Mouse (Mus musculus) B cell, adult (primary cell): ENCODE measurements around the gene Gm3854. TPM values are rescaled to one million over a fixed set of nuclear protein-coding genes. Genes with fewer than 3 reads are reported as not detected.

Source experiments
- total RNA-seq: library from RNA; stranded (reverse); gene quantifications from 4 replicates; pipeline ENCODE4 v1.2.4, GENCODE M21; 2023; ENCODE audit not compliant: inconsistent age

Gm3854 gene
- total RNA-seq, result 0.48 to 0.99 TPM (median 0.68 TPM) in 4 replicates

DNA sequence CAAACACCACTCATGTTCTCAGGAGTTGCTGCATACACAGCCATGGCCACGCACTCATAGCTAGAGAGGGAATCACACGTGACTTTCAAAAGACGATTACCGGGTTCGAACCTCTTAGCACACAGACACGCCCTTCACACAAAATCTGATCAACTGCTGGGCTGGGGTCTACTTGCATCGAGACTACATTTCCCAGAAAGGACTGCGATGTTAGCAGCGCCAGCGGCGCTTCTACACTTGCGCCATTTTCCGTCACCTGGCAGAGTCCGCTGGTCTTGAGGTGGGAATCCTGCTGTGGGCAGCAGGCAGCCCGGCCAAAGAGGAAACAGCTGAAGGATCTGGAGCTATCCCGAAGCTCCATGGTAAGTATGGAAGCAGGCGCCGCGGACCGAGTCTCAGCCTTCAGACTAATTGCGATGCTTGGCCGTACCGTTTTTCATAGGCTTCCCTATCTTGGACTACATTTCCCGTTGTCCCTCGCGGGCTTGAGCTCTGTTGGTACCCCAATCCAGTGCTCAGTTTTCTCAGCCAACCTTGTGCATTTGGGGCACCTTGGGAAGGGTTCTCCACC lies at the start of gene Gm3854:
TSS of gene Gm3854 (plus strand) at position 259 of the 571 bp plus-strand sequence.

DNA sequence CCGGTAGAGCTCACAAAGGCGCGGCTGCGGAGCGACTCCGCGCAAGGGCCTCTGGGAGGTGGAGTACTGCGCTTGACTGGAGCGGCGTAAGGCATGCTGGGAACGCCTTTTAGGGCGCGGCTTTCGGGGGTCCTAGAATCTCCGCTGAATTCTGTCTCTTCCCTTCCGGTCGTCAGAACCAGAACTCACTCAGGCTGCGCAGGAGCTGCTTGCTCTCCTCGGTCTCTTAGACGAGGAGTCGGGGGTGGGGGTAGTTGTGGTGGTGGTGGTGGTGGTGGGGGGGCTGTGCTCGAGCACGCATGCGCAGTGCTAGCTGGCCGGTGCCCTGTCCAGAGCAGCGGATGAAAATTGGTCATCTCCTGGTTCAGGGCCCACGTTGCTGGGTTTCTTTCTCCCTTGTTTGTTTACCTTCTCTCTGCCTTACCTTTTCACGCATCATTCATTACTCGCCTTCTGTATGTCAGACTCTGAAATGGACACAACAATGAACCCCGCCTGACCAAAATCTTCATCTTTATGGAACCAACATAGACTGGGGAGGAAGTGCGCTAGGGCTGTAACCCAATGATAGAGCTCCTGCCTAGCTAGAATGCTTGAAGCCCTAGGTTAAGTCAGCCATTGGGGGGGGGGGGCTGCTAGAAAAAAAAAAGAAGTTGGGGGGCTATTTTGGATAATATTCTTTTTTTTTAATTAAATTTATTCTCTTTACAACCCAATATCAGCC lies 12.2 kb upstream of the Gm3854 start, which contains the start of gene Zfp583:
TSS of gene Zfp583 (minus strand) at position 53 of the 724 bp plus-strand sequence.

DNA sequence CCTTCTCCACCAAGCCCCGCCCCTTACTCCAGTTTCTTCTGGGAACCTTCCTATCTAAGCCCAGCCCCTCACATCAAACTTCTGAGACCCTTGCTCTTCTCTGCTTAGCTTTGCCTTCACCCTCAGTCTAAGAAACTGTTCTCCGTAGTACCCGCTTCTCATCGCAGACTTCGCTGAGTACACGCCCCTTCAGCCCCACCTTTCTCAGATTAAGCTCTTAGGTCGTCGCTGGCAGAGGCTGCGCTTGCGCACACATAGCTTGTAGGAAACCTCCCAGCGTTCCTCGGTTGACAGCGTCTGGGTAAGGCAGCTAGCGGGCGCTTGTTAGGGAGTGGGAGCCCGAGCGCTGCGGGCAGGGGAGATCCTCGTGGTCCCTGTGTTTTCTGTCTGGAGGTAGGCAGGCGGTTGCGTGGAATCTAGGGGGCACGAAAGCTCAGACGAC lies 19.5 kb downstream of the Gm3854 start, which contains the start of gene Zfp78:
TSS of gene Zfp78 (plus strand) at position 234 of the 442 bp plus-strand sequence.

DNA sequence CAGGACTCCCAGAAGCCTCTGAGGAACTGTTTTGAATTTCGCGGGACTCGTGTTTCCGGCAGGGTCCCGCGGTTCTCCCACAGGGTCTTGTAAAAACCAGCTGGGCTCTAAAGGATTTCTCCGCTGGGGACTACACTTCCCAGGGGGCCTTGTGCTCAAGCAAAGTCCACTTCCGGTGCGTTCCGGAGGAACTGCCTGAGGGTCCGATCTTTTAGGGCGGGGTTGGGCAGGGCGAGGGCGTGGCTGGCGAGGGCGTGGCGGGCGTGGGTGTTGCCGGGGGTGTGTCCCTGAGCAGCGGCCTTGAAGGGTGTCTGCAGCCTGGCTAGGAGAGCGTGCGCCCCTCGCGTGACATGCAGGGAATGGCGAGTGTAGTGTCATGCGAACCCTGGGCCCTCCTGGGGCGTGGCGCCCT lies 39.5 kb downstream of the Gm3854 start, which contains the start of gene Zfp28:
TSS of gene Zfp28 (plus strand) at position 252 of the 412 bp plus-strand sequence.

DNA sequence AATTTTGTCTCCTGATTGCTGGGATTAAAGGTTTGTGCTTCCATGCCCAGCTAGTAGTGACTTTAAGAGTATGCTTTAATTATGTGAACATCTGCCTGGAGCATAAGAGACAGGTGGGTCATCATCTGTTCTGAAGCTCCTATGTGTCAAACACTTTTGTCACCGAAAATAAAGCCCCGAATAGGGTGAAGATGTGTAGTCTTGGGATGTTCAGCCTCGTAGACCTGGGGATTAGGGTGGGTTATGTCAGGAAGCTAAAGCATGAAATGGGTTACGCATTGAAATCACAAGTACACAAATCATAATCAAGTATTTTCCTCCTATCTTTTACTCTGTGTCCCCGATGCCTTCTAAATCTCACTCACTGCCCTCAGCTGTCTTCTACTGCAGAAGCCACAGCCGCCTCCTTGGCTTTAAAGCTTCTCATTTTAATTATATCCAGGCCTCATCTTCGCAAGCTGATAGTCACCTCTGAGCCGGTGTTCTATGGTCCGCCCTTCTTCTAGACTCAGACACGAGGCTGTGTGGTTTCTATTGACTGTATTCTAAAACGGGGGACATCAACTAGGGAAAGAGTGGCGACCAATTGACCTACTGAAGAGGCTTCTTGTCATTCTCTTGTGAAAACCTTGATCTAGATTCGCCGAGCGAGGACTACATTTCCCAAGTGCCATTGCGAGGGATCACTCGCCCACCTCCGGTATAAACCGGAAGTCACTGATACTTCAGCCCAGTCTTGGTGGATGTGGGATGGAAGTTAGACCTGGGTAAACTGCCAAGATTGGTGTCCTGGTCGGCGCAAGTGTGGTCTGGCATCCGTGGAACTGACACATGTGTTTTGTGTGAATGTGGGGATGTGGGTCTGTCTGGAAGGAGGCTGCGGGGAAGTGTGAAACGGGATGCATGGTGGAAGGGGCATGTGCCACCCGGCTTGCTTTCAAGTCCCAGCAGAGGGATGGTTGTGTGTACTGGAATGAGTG lies 54.7 kb downstream of the Gm3854 start, which contains the start of gene Smim17:
TSS of gene Smim17 (plus strand) at position 720 of the 980 bp plus-strand sequence.

Other genes with a start within 250 kb of the Gm3854 start
- 33.1 to 49.2 TPM (median 36.1 TPM) in 4 replicates for gene Zfp787, start 187.8 kb upstream of the Gm3854 start, total RNA-seq
- gene Zfp444, start 171.5 kb upstream of the Gm3854 start, total RNA-seq, result 21.1 to 27.3 TPM (median 25.1 TPM) in 4 replicates
- not detected in 4 replicates for gene Galp, start 146.7 kb upstream of the Gm3854 start, total RNA-seq
- gene Zscan5b, start 121.5 kb upstream of the Gm3854 start, total RNA-seq, result not detected in 4 replicates
- not detected in 4 replicates for gene Epp13, start 91.0 kb upstream of the Gm3854 start, total RNA-seq
- gene Zfp667, start 57.2 kb upstream of the Gm3854 start, total RNA-seq, result 7.2 to 8.5 TPM (median 7.8 TPM) in 4 replicates
- gene Zfp583, start 12.5 kb upstream of the Gm3854 start, total RNA-seq, result 1.6 to 4.0 TPM (median 2.1 TPM) in 4 replicates
- 1.1 to 2.4 TPM (median 1.8 TPM) in 4 replicates for gene Zfp78, start 19.5 kb downstream of the Gm3854 start, total RNA-seq
- gene Zfp28, start 39.5 kb downstream of the Gm3854 start, total RNA-seq, result 3.7 to 6.1 TPM (median 4.8 TPM) in 4 replicates
- not detected in 4 replicates for gene Smim17, start 55.0 kb downstream of the Gm3854 start, total RNA-seq
- not detected in 4 replicates for gene Gm20715, start 66.5 kb downstream of the Gm3854 start, total RNA-seq
- gene Olfr1344, start 94.9 kb downstream of the Gm3854 start, total RNA-seq, result not detected in 4 replicates
- gene Olfr1336, start 112.4 kb downstream of the Gm3854 start, total RNA-seq, result 0.09 to 0.16 TPM (median 0.15 TPM) in 3 of 4 replicates, not detected in the other
- gene Olfr1346, start 123.3 kb downstream of the Gm3854 start, total RNA-seq, result not detected in 4 replicates
- not detected in 4 replicates for gene Olfr5, start 143.2 kb downstream of the Gm3854 start, total RNA-seq
- gene Olfr1347, start 156.0 kb downstream of the Gm3854 start, total RNA-seq, result not detected in 4 replicates
- not detected in 4 replicates for gene Olfr1348, start 165.0 kb downstream of the Gm3854 start, total RNA-seq
- gene Olfr1349, start 179.2 kb downstream of the Gm3854 start, total RNA-seq, result not detected in 4 replicates
- not detected in 4 replicates for gene Olfr1350, start 221.1 kb downstream of the Gm3854 start, total RNA-seq